Mouse (Mus musculus) stomach, postnatal 0 days (tissue): ENCODE data around the gene Tnfaip8l2.

ENCODE experiments used
- CTCF ChIP-seq: IDR thresholded peaks from 2 replicates; pipeline ENCODE4 v1.5.1; 2016; ENCODE audit warnings: antibody characterized with exemption, low read depth, mild to moderate bottlenecking, moderate library complexity
- EP300 ChIP-seq: optimal IDR thresholded peaks from 2 replicates; pipeline ENCODE3; 2016; ENCODE audit warnings: antibody characterized with exemption

GRCm38 (mm10) chr3:95135023-95135422 is 7.1 kb downstream of the Tnfaip8l2 start:
- TF ChIP-seq CTCF: no peak
- no peak for TF ChIP-seq EP300
